Mouse (Mus musculus) left cerebral cortex, postnatal 4 days (tissue): ENCODE data around the gene Eif2b2. TPM values are rescaled to one million over a fixed set of nuclear protein-coding genes. Genes with fewer than 3 reads are reported as not detected.

Source experiments
- DNase-seq: peaks from one replicate; pipeline ENCODE4 v3.0.0-alpha.2; 2022
- intact Hi-C: fragments of 180-260 bp; cut with DNase I; formaldehyde crosslinking; loops from one replicate; pipeline ENCODE4 v1.15.1; 2025
- total RNA-seq, 2 experiments: library from RNA; stranded (reverse); gene quantifications; 2 replicates each; pipeline ENCODE4 v1.2.3; 2021

Gene Eif2b2
- total RNA-seq, 2 experiments from 2014 or later = 63.5 to 67.2 TPM

- DNase-seq = no peak
- intact Hi-C loops = no loop called here
Observed at GRCm38 (mm10) chr12:85193923-85194622, 25.2 kb upstream of the Eif2b2 start.

- intact Hi-C loops = no loop called here
- peak; percentile 96 for DNase-seq
Observed at GRCm38 (mm10) chr12:85194623-85195018, 24.7 kb upstream of the Eif2b2 start.

DNA sequence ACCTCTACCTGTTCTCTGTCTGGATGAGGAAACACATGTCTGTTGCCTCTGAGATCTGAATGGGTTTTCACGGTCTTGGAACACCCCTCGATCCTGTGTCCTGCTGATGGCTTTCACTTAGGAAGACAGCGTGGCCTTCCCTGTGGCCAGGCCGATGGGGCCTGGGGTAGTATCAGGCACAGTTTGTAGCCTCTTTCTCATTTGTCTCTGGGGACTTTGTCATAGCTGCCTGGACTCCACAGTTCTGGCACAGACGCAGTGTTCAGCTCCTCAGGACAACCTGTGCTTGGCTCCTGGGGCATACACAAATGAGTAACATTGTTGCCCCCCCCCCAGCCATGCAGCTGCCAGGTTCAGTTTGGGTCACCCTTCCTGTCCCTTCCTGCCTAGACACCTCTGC is 24.2 kb upstream of the Eif2b2 start:
- intact Hi-C loops = no loop called here

DNA sequence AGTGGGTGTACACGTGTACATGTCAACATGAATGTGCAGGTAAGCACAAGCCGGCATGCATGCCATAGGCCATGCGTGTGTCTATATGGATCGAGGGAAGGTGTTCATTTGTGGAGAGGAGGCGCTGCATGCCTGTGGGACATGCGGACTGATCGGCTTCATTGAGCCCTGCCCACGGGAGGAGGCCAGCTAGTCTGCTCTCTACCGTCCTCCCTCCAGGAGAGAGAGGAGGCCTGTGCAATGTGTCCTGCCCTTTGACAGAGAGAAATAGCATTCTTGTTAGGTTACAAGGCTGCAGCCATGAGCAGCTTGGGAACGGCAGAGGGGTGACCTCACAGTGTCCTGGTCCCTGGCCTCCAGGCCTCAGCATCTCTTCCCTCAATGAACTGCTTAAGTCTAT is 23.1 kb upstream of the Eif2b2 start:
- intact Hi-C loops = no loop called here
- no peak for DNase-seq

More for the DNA sequence above, 24.2 kb upstream of the Eif2b2 start:
- no peak for DNase-seq

GRCm38 (mm10) chr12:85197371-85197770 is 21.9 kb upstream of the Eif2b2 start:
- intact Hi-C loops = no loop called here
- no peak for DNase-seq

GRCm38 (mm10) chr12:85197936-85198335 is 21.3 kb upstream of the Eif2b2 start:
- intact Hi-C loops = no loop called here
- DNase-seq = no peak

DNA sequence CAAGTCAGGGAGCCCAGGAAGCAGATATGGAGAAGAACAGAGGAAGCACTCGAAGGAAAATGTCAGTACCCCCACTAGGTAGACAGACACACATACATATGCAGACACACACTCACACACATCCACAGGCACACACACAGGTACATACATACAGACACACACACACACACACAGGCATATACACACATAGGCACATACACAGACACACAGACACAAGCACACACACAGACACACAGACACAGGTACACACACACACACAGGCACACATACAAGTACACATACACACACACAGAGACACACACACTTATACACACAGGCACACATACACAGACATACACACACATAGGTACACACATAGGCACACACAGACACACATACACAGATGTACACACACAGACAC is 19.3 kb upstream of the Eif2b2 start:
- no peak for DNase-seq
- intact Hi-C loops = no loop called here

- DNase-seq = peak; percentile 71
- intact Hi-C loops = no loop called here
Observed at GRCm38 (mm10) chr12:85200929-85201829, 18.1 kb upstream of the Eif2b2 start.

DNA sequence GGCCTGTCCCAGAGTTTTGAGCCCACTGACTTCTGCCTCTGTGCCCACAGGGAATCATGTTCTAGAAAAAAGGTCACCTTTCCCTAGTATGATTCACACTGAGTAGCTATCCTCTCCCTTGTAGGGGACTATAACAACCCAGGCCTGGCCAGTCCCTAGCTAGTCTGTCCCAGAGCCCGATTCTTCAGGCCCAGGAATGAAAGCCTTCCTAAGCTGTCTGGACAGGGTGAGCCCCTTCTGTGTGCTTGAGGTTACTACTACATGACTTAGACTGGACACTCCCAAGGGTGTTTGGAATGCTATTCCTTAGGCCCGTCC is 17.5 kb upstream of the Eif2b2 start:
- no peak for DNase-seq
- intact Hi-C loops = no loop called here

GRCm38 (mm10) chr12:85202191-85202590 is 17.1 kb upstream of the Eif2b2 start:
- no peak for DNase-seq
- intact Hi-C loops = no loop called here

DNA sequence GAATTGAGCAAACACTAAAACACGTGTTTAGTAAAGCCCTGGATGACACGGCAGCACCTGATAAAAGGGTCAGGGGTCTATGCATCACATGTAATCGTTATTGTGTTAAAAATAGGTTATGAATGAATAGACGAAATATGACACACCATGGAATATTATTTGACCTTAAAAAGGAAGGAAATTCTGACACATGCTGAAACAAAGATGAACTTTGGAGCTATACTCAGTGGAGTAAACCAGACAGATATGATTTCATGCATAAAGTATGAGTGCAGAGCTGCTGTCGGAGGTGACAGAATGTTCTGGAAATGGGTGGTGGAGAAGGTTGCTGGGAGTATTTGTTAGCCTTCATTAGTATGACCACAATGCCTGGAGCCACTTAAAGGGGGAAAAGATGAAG is 15.6 kb upstream of the Eif2b2 start:
- no peak for DNase-seq
- intact Hi-C loops = no loop called here

DNA sequence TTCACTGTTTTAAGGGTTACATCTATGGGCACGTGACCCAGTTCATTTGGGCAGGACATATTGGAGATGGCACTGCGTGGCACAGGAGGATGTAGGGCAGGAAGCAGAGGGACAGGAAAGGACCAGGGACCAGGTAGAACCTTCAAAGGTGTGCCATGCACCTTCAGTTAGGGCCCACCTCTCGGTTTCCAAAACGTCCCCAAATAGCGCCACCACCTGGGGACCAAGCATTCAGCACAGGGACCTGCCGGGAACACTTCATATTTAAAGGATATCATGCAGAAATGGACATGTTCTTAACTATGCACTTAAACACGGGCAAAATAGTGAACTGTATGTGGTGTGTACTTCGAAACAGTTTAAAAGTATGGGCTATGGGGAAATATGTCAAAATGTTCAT is 15.2 kb upstream of the Eif2b2 start:
- no peak for DNase-seq
- intact Hi-C loops = no loop called here

- intact Hi-C loops = no loop called here
- DNase-seq = no peak
Observed at GRCm38 (mm10) chr12:85205425-85205824, 13.9 kb upstream of the Eif2b2 start.

GRCm38 (mm10) chr12:85208687-85209199 is 10.5 kb upstream of the Eif2b2 start:
- intact Hi-C loops = no loop called here

DNA sequence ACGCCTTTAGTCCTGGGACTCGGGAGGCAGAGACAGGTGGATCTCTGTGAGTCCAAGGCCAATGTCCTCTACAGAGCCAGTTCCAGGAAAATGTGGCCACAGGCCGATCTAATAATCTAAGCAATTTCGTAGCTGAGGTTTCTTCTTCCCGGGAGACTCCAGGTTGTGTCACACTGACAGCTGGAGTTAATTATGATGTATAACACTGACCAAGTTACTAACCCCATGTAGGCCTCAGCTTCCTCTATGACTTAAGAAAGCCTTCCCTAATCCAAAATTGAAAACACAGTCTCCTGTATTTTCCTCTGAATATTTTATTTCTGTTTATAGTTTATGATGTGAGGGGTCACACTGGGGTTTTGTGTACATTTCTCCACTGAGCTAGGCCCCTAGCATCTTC is 4.2 kb upstream of the Eif2b2 start:
- intact Hi-C loops = no loop called here
- DNase-seq = no peak

More at GRCm38 (mm10) chr12:85208687-85209199, 10.5 kb upstream of the Eif2b2 start:
- DNase-seq = no peak

DNA sequence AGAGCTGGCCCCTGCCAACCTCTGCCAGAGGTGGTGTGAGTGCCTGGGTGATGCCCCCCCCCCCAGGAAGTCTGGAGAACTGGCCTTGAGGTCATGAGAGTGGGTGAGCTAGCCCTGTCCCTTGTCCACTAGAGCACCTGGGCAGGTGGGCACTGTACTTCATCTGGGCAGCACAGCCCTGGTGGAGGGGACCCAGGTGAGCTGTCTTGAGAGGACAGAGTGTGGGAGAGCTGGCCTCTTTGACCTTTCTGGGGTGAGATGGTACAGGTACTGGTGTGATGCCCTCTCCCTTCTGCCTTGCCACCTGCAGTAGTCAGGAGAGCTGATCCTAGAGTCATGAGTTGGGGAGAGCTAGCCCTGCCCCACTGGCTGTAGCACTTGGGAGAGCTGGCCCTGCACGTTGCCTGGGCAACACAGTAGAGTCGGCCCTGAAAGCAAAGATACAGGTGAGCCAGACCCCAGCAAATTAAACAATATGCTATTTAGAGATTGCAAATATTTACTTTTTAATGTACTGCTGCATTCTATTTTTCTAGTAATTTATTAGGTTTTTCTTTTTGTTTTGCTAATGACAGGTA is 1.5 kb upstream of the Eif2b2 start:
- intact Hi-C loops = no loop called here
- no peak for DNase-seq

GRCm38 (mm10) chr12:85219905-85220290 is 617 bp downstream of the Eif2b2 start:
- intact Hi-C loops = no loop called here
- no peak for DNase-seq

DNA sequence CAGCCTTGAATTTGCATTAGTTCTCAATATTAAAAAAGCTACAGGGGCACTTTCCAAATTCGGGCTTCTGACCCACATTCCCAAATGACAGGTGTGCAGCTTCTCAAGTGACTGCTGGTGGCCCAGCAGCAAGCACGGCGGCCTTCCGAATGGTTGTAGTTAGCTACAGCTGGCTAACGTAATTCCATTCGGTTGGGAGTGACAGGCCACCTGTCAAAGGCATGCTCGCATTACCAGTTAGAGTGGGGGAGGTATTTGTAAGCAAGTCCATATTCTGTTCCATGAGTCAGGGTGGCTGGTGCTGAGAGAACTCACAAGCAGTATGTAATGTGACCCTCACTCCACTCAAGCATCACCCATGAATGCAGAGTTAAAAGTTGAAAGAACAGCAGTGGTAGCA is 7.9 kb downstream of the Eif2b2 start:
- intact Hi-C loops = no loop called here
- DNase-seq = no peak

DNA sequence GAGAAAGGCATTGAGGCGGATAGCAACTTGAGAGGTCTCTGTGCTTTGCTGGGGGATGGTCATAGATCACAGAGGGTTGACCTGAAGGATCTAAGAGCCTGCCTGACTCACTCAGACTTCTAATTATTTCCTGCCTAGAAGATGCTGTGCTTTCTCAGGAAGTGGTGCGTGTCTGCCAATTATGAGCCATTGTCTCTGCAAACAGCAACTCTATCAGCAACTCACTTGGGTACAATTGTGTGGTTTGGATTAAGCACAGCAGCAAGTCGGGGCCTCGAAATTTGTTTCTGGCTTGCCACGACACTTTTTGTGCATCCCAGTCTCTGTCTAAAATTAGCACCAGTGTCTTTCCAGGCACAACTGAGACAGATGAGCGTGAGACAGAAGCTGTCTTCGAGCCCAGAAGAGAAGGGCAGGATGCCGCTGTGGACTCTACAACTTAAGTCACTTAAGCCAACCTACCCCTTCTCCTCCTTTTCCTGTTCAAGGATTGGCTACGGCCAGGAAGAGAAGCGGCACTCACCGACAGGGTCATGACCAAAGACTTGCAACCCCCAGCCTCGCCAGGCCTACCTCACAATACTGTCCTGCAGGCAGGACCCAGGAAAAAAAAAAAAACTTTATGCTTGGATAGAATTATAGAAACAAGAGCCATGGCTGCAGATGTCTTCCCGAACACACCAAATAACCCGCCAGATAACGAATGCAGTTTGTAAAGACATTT is 8.8 kb downstream of the Eif2b2 start:
- no peak for DNase-seq
- intact Hi-C loops = no loop called here

DNA sequence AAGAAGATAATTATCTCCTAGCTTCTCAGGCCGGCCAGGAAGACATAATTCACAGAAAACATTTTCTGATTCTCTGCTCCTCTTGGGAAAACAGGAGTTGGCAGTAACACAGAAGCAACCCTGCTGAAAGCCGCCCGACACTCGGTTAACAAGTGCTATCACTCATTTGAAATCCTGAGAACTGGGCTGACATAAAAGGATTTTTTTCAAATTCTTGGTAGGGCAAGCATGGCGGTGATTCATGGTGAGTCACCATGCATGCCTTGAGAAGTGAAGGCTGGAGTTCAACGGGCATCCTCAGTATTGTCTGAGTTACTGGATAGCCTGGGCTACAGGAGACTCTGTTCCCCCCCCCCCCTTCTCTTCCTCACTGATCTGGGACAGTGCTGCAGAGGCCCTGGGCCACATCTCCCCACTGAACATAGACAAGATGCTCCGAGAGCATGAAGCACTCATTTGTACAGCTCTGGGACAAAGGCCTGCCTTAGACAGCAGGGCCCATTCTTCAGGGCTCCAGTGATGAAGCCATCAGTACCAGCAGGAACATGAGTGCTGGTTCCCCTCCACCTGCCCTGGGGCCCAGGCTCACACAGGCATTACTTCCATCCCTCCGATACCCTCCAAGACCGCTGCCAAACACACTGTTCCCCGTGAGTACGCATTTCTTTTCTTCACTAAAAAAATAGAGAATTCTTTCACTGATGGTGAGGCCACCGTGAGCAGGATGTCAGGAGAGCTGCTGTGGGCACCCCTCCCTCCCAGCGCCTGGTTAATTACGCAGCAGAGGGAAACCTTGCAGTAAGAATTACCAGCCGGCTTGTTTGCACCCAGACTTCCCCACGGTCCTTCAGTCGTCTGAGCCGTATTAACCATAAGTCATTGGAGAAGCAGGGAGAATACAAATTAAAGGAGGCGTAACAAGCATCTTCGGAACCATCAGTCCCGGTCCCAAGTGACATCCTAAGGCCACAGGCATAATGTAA is 14.4 kb downstream of the Eif2b2 start:
- intact Hi-C loops = no loop called here
- no peak for DNase-seq
